19 mouse cellular contexts compared by ENCODE assay signal in genomic region chr7:3453486-3454183, GRCm38 (mm10). TPM values are rescaled to one million over a fixed set of nuclear protein-coding genes. Genes with fewer than 3 reads are reported as not detected.
DNase-seq lines count a peak whose midpoint lies in the region; ATAC-seq and TF ChIP-seq lines count a peak whose summit lies in the region.
"Had no signal": no experiment of that assay in that cellular context is flagged by ENCODE, and none has a peak within 500 bp of the region (broad histone marks: within the 10 kb centered on the region; RNA-seq: fewer than 3 reads in every experiment).

No protein-coding gene starts in this region.

- H3K27ac ChIP-seq in hindbrain, postnatal 0 days, result no peak overlapping the region
- H3K27ac ChIP-seq in hindbrain, embryonic 16.5 days (ENCODE audit: low read depth, low read length), result no peak overlapping the region
- H3K27ac ChIP-seq: liver, embryonic 12.5 days; midbrain, embryonic 12.5 days had no signal

- no peaks in the 10 kb centered on the region for H3K4me1 ChIP-seq in hindbrain, postnatal 0 days (ENCODE audit: insufficient read depth, low read length)
- H3K4me1 ChIP-seq in hindbrain, embryonic 16.5 days (ENCODE audit: control insufficient read depth, insufficient read depth, low read depth, low read length), result no peaks in the 10 kb centered on the region
- H3K4me1 ChIP-seq: liver, embryonic 12.5 days; midbrain, embryonic 12.5 days had no signal

- peak; percentile 8 for DNase-seq in embryo, embryonic 10.5 days (ENCODE audit: low spot score)
- no peak for DNase-seq in embryo, embryonic 10 days (ENCODE audit: low spot score)
- peak; percentile 16 for DNase-seq in hindbrain, postnatal 0 days (ENCODE audit: low spot score)
- DNase-seq in right cerebral cortex, postnatal 14 days, result peak; percentile 19
- DNase-seq in right cerebral cortex, postnatal 25 days, result no peak
- no peak for DNase-seq in kidney, postnatal 14 days
- no peak for DNase-seq in right cerebral cortex, postnatal 10 days (ENCODE audit: low spot score in 2 of 2)
- DNase-seq: adrenal gland, postnatal 36 days; heart, postnatal 36 days; kidney, adult 11 months; lung, postnatal 14 days; spleen, adult 18-20 months; thymus, postnatal 25 days had no signal

- H3K4me2 ChIP-seq in hindbrain, postnatal 0 days (ENCODE audit: low read depth, low read length), result no peak overlapping the region
- H3K4me2 ChIP-seq in hindbrain, embryonic 16.5 days (ENCODE audit: low read length), result no peak overlapping the region
- H3K4me2 ChIP-seq: heart, embryonic 11.5 days; liver, embryonic 12.5 days; midbrain, embryonic 12.5 days had no signal

- H3K9me3 ChIP-seq in hindbrain, postnatal 0 days (ENCODE audit: low read length), result no peaks in the 10 kb centered on the region
- no peaks in the 10 kb centered on the region for H3K9me3 ChIP-seq in hindbrain, embryonic 16.5 days (ENCODE audit: control insufficient read depth, low read length)
- H3K9me3 ChIP-seq: liver, embryonic 12.5 days; midbrain, embryonic 12.5 days had no signal

- no peaks in the 10 kb centered on the region for H3K27me3 ChIP-seq in hindbrain, postnatal 0 days (ENCODE audit: insufficient read depth, low read length)
- no peaks in the 10 kb centered on the region for H3K27me3 ChIP-seq in hindbrain, embryonic 16.5 days (replicated peaks; ENCODE audit: control insufficient read depth, insufficient read depth, low read length)
- H3K27me3 ChIP-seq: liver, embryonic 12.5 days had no signal

- TF ChIP-seq CTCF in hindbrain, postnatal 0 days (IDR thresholded peaks at IDR 0.05; ENCODE audit: low read depth), result peak; percentile 32; the same call in 1 of the 2 replicates

- H3K9ac ChIP-seq in hindbrain, postnatal 0 days (replicated peaks; ENCODE audit: low read length), result no peak overlapping the region
- no peak overlapping the region for H3K9ac ChIP-seq in hindbrain, embryonic 16.5 days (ENCODE audit: low read depth, low read length)
- H3K9ac ChIP-seq: liver, embryonic 12.5 days; midbrain, embryonic 12.5 days had no signal

- H3K4me3 ChIP-seq in hindbrain, postnatal 0 days (ENCODE audit: low read length), result no peak overlapping the region
- H3K4me3 ChIP-seq in hindbrain, embryonic 16.5 days (ENCODE audit: low read length), result no peak overlapping the region
- H3K4me3 ChIP-seq: liver, embryonic 12.5 days; midbrain, embryonic 12.5 days had no signal

- H3K36me3 ChIP-seq in hindbrain, postnatal 0 days (ENCODE audit: insufficient read depth, low read length), result no peaks in the 10 kb centered on the region
- no peaks in the 10 kb centered on the region for H3K36me3 ChIP-seq in hindbrain, embryonic 16.5 days (ENCODE audit: control insufficient read depth, insufficient read depth, low read length)
- H3K36me3 ChIP-seq: liver, embryonic 12.5 days; midbrain, embryonic 12.5 days had no signal

- ATAC-seq in hindbrain, postnatal 0 days, result no peak
- no peak for ATAC-seq in hindbrain, embryonic 16.5 days
- ATAC-seq: liver, embryonic 12.5 days had no signal

- WGBS in hindbrain, postnatal 0 days, result 64% methylated on average over 10 of the region's 11 CpGs
- 55% methylated on average over 11 of the region's 11 CpGs for WGBS in hindbrain, embryonic 16.5 days

RNA-seq across cellular contexts. Expression of gene Cacng6, which starts 29.6 kb away (rescaled TPM):
- total RNA-seq in hindbrain, postnatal 0 days (2014; rRNA removed), result not detected in 2 replicates
- 0.26 and 0.28 TPM in 2 replicates for polyA plus RNA-seq in hindbrain, postnatal 0 days (2015; fragmentation: Nextera tagmentation; extraction: Ambion mirVana)
- polyA plus RNA-seq in hindbrain, embryonic 16.5 days (2015; fragmentation: Nextera tagmentation; extraction: Ambion mirVana), result 0.62 TPM in 1 of 2 replicates, not detected in the other
- total RNA-seq: adrenal gland, postnatal 36 days; common myeloid progenitor, adult 5-6 weeks had no signal

RNA-seq across cellular contexts. Expression of gene Tarm1, which starts 48.8 kb away (rescaled TPM):
- not detected in 2 replicates for total RNA-seq in hindbrain, postnatal 0 days (2014; rRNA removed)
- polyA plus RNA-seq in hindbrain, postnatal 0 days (2015; fragmentation: Nextera tagmentation; extraction: Ambion mirVana), result 0.10 TPM in 1 of 2 replicates, not detected in the other
- polyA plus RNA-seq in hindbrain, embryonic 16.5 days (2015; fragmentation: Nextera tagmentation; extraction: Ambion mirVana), result not detected in 2 replicates
- total RNA-seq: common myeloid progenitor, adult 5-6 weeks; heart, postnatal 36 days; left cerebral cortex, postnatal 14 days had no signal
- polyA plus RNA-seq: heart, embryonic 11.5 days; liver, embryonic 12.5 days; midbrain, embryonic 12.5 days had no signal

Comparison
In these comparisons a context has a peak if more than half of its experiments do, and no peak if none do; other contexts are left out.
1. DNase-seq: peak in embryo, embryonic 10.5 days (single experiment), hindbrain, postnatal 0 days (single experiment) and right cerebral cortex, postnatal 14 days (single experiment); none in embryo, embryonic 10 days (single experiment), right cerebral cortex, postnatal 25 days (single experiment), kidney, postnatal 14 days (single experiment) and right cerebral cortex, postnatal 10 days (0 of 2).